Mouse (Mus musculus): Measurements from ENCODE around the gene Polr2a.

- no peak for TF ChIP-seq POLR2A (IDR thresholded peaks at IDR 0.05; ENCODE audit: extremely low read depth, insufficient read depth, low read length)
- TF ChIP-seq CTCF (IDR thresholded peaks at IDR 0.05; ENCODE audit: extremely low read depth, insufficient read depth, low read length): no peak
Observed at GRCm38 (mm10) chr11:69703814-69704612, 54.4 kb downstream of the Polr2a start.

All from cortical plate, adult 2 months (tissue).